Mouse (Mus musculus) monocyte, adult 5-6 weeks (primary cell): ENCODE data around the gene Nell2. TPM values are rescaled to one million over a fixed set of nuclear protein-coding genes. Genes with fewer than 3 reads are reported as not detected.

Source experiments
- ATAC-seq: fragments of 153-309, 156-312 bp; replicated peaks from 2 replicates; pipeline ENCODE4 v1.8.0; 2017; ENCODE audit warnings: mild to moderate bottlenecking; ENCODE audit not compliant: low TSS enrichment, insufficient number of reproducible peaks, severe bottlenecking, poor library complexity, low FRiP score
- total RNA-seq: library from RNA; stranded (forward); fragments of 200-1000, 200-491, 200-594 nt; gene quantifications from 3 replicates; pipeline ENCODE4 v1.2.3, GENCODE M21; 2017

Nell2 gene
- total RNA-seq, 1 experiment from 2014 or later, result not detected

- no peak for ATAC-seq
These were observed 40.4 kb downstream of the Nell2 start for GRCm38 (mm10) chr15:95487961-95488360.

- ATAC-seq, result no peak
These were observed 46.4 kb downstream of the Nell2 start for GRCm38 (mm10) chr15:95482002-95482401.

GRCm38 (mm10) chr15:95481585-95481984 is 46.8 kb downstream of the Nell2 start:
- no peak for ATAC-seq

GRCm38 (mm10) chr15:95476440-95476839 is 51.9 kb downstream of the Nell2 start:
- ATAC-seq, result no peak

GRCm38 (mm10) chr15:95473976-95474375 is 54.4 kb downstream of the Nell2 start:
- no peak for ATAC-seq

GRCm38 (mm10) chr15:95467195-95467594 is 61.2 kb downstream of the Nell2 start:
- no peak for ATAC-seq

GRCm38 (mm10) chr15:95460041-95460566 is 68.3 kb downstream of the Nell2 start:
- ATAC-seq, result no peak

- ATAC-seq, result no peak
These were observed 83.8 kb downstream of the Nell2 start for GRCm38 (mm10) chr15:95444586-95444985.

- no peak for ATAC-seq
These were observed 90.6 kb downstream of the Nell2 start for GRCm38 (mm10) chr15:95437740-95438139.

GRCm38 (mm10) chr15:95436261-95436660 is 92.1 kb downstream of the Nell2 start:
- ATAC-seq, result no peak

GRCm38 (mm10) chr15:95431156-95431799 is 97.1 kb downstream of the Nell2 start:
- ATAC-seq, result no peak

- no peak for ATAC-seq
These were observed 98.4 kb downstream of the Nell2 start for GRCm38 (mm10) chr15:95430000-95430399.

- ATAC-seq, result no peak
These were observed 100.2 kb downstream of the Nell2 start for GRCm38 (mm10) chr15:95428003-95428663.

- ATAC-seq, result no peak
These were observed 103.3 kb downstream of the Nell2 start for GRCm38 (mm10) chr15:95425085-95425484.

GRCm38 (mm10) chr15:95422226-95422950 is 106.0 kb downstream of the Nell2 start:
- ATAC-seq, result no peak

- no peak for ATAC-seq
These were observed 109.7 kb downstream of the Nell2 start for GRCm38 (mm10) chr15:95418641-95419040.

- no peak for ATAC-seq
These were observed 116.2 kb downstream of the Nell2 start for GRCm38 (mm10) chr15:95411949-95412741.

- no peak for ATAC-seq
These were observed 118.0 kb downstream of the Nell2 start for GRCm38 (mm10) chr15:95410213-95410843.
